Mouse (Mus musculus) lung, adult 10 weeks (tissue): ENCODE results near the gene Poc1b. TPM values are rescaled to one million over a fixed set of nuclear protein-coding genes. Genes with fewer than 3 reads are reported as not detected.

Experiments used
- polyA plus RNA-seq: library from polyadenylated mRNA; stranded (reverse); fragments of 350-450 nt; fragmentation: Illumina TruSeq; extraction: RNeasy Lipid Tissue Mini Kit (QIAGEN cat#74804); gene quantifications from one replicate; pipeline ENCODE4 v1.2.3, GENCODE M21; 2014; ENCODE audit warnings: low read depth, low replicate concordance; ENCODE audit not compliant: insufficient read depth

The Poc1b gene
- polyA plus RNA-seq: 6.2 TPM

DNA sequence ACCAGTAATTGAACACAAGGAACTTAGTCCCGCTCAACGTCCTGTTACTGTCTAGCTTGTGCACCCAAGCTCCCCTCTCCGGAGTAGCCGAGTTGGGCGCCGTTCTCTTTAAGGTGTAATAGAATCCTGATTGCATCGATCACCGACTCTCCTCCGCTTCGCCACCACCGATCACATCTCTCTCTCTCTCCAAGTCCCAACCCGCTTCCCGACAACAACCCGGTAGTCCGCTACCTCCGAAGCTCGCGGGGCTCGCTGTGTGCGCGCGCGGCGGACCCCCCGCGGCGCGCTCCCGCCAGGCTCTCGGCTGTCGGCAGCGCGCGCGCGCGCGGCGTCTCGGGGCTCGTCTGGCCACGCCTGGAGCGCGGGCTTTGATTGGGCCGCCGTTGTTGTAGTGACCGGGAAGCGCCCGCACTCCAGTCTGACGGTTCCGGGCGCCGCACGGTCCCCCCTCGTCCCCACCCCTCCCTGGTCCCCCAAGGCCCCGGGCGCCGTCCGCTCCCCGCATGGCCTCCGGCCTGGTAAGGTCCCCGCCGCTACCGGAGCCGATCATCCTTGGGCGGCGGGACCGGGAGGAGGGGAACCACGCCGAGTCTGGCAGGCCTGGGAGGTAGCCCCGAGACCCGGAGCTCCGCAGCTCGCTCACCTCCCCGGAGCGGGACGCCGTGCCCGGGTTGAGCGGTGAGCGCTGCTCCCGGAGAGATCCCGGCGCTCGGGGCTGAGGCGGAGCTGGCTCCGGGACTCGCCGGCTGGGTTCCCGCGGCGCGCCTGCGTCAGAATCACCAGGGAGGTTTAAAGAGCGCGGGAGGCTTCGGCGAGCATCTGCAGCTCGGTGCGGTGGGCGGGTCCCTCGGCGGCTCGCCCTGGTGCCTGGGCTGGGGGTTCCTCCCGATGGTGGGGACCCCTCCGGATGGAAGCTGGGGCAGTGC, at the start of gene Poc1b:
Gene Poc1b, plus strand, starts transcription at position 334 of the 929 bp plus-strand sequence.

DNA sequence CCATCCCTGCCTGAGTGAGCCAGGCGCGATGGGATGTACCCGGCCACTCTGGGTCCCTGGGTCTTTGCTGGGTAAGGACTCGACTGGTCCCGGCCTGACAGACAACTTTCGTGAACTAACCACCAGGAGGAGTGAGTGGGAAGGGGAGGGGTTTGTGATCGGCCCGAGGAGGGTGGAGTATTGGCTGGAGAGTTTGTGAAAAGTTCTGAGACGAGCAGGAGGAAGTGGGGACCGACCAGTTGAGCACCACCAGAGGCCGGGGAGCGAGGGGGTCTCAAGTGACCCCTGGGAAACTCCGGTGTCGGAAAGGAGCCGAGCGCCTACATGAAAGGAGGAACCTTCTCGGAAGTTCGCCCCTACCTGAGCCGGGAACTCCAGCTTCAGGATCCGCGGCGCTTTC, 1.1 kb downstream of the Poc1b start, which contains the start of gene Galnt4:
Gene Galnt4, plus strand, starts transcription at position 196 of the 400 bp plus-strand sequence.

DNA sequence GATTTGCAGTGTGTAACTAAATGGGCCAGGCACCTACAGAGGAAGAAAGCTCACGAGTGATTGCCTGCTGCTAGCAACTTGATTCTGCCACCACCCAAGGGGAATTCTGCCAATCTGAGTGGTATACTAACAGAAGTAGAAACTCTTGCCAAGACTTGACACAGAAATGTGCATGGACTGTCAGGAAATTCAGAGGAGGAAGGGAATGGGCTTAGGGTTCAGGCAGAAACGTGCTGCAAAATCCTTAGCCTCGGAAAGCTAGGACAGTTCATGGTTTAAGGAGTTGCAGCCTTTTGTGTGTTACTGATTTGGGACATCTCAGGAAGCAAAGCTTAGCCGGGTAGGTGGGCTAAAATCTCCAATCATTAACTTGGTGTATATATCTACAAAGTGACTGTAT, 19.4 kb downstream of the Poc1b start, which contains the start of gene Phxr2:
Gene Phxr2, minus strand, starts transcription at position 101 of the 400 bp plus-strand sequence.

Other genes starting within 250 kb of the Poc1b start
- 24.1 TPM for gene Atp2b1, start 192.6 kb upstream of the Poc1b start, polyA plus RNA-seq
- 8.2 TPM for gene Galnt4, start 1.1 kb downstream of the Poc1b start, polyA plus RNA-seq
- gene Phxr2, start 19.3 kb downstream of the Poc1b start, polyA plus RNA-seq: not detected
- gene Dusp6, start 156.2 kb downstream of the Poc1b start, polyA plus RNA-seq: 65.4 TPM